Mouse (Mus musculus) ovary, postnatal 36 days (tissue): ENCODE measurements around the gene Sdr9c7.
"Not testable (repeated sequence)": the region's sequence is repeated elsewhere in the genome, so short reads cannot be mapped to it uniquely, and the experiment has no call there.

Experiments
- DNase-seq: peaks from one replicate; pipeline ENCODE4 v3.0.0; 2022; ENCODE audit warnings: low spot score, mixed read lengths

The Sdr9c7 gene

DNA sequence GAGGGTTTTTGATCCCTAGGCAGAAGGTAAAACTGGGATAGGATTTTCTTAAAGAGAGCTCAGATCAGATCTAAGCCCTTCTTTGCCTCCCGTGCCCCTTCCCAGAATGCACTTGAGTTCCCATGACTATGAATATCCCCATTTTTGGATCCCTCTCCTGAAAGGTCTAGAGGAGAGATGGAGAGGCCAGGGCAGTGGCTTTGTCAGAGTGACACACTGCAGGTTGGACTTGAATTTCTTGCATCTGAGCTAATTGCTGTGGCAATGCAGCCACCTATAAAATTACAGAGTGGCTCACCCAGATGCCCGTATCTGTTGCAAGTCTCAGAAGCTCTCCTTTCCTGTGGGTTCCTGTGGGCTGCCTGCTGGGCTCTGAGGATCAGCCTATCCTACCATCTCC is at the start of gene Sdr9c7:
Sdr9c7 (plus strand) TSS at position 301 of the 400 bp plus-strand sequence.
- DNase-seq, result no peak

GRCm38 (mm10) chr10:127849628-127850027 is 48.7 kb upstream of the Sdr9c7 start, which contains the start of gene Rdh19:
Rdh19 (plus strand) TSS chr10:127849928.
- no peak for DNase-seq

DNA sequence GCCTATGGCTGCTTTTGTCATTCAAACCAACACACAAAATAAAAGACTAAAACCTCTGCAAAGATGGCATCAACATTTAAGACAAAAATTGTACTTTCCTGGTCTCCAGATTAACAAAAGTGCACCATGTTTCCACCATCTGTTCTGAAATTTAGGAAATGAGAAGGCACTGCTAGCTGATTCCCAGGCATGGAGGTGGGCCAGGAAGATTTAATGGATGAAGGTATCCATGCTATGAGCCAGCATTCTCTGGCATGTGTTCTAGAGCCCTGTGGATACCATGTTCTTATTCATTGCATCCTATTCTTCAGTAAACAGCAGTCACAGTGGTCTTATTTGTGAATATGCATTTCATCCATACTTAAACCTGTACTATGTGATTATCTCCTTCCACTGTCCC is 41.9 kb upstream of the Sdr9c7 start:
- no peak for DNase-seq

DNA sequence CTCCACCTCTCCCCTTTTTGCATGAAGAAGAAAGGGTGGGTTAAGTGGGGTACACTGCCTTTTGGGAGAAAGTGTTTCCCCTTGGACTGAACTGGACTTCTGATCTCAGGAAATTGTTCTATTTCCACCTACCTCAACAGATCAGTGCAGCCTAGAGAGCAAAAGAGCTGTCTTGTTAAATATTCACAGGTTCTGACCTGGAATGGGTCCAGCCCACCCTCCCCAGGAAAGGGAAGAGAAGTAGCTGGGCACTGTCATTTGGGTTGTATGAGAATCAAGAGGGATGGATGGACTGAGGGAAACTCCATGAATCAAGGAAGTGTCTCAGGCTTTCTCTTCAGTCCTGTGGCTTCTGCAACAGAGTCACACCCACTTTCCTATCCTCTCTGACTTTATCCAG is 33.4 kb upstream of the Sdr9c7 start:
- DNase-seq, result no peak

DNA sequence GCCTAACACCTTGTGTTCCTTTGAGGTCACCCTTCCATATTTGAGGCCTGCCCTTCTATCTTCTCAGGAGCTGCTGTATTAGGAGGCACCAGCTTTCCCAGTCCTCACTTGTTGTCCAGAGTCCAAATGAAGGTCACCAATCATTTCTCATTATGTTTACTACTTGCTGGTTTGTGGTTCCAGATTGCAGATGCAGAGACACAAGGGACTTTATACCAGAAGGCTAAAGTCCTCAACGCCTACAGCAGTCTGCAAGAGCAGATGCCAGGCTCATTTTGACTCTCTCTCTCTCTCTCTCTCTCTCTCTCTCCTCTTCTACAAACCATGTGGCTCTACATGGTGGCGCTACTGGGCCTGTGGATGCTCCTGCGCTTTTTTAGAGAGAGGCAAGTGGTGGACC is 32.1 kb upstream of the Sdr9c7 start, which contains the start of gene Rdh16f2:
Rdh16f2 (plus strand) TSS at position 243 of the 400 bp plus-strand sequence.
- DNase-seq, result no peak

DNA sequence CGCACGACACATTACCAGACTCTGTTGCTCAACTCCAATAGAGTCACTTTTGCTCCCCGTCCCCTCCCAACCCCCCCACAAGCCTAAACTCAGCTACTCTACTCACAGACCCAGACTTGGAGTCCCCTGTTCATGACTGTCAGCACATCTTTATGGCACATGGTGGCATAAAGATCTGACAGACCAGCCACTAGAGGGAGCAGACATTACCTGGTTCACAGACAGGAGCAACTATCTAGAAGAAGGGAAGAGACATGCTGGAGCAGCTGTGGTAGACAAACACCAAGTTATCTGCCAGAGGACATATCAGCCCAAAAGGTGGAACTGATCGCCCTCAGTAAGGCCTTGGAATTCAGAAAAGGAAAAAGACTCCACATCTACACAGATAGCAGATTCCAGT is 25.8 kb upstream of the Sdr9c7 start:
- no peak for DNase-seq

DNA sequence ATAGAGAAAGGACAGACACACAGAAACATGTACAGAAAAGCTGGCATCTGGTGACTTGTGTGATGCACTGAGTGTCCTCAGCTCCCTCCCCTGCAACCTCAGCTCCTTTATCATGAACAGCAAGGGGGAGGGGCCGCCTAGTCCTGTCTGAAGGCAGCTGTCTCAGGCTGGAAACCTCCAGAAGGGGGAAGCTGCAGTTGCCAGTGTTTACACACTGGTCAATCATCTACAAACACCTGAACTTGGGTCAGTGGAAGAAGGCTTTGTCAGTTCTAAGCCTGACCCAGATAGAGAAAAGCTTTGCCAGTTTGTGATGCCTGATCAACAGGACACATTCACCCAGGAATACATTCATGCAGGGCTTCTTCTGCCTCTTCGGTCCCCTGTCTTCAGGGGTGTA is 20.6 kb upstream of the Sdr9c7 start:
- DNase-seq, result no peak

- no peak for DNase-seq
These were observed 19.9 kb upstream of the Sdr9c7 start for GRCm38 (mm10) chr10:127878262-127879057.

GRCm38 (mm10) chr10:127879155-127879688 is 19.1 kb upstream of the Sdr9c7 start:
- DNase-seq, result no peak

GRCm38 (mm10) chr10:127881041-127881440 is 17.3 kb upstream of the Sdr9c7 start:
- DNase-seq, result no peak

DNA sequence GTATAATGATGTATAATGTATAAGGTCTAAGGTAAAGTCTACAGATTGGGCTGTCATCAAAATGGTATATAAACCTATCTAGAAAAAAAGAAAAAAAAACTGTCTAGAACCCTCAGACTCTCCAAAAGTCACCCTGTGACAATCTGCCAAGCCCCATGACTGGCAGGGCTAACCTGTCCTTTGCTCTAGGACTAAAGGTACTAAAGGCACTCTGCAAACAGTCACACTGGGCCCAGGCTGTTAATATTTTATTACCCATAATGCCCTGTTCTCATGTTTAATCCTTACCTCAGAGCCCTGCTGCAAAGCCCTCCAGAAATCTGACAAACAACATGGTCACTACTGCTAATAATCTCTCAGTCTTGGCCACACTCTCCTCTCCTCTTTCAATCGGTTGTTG is 11.8 kb upstream of the Sdr9c7 start:
- DNase-seq, result no peak

GRCm38 (mm10) chr10:127886971-127887370 is 11.3 kb upstream of the Sdr9c7 start:
- DNase-seq, result no peak

DNA sequence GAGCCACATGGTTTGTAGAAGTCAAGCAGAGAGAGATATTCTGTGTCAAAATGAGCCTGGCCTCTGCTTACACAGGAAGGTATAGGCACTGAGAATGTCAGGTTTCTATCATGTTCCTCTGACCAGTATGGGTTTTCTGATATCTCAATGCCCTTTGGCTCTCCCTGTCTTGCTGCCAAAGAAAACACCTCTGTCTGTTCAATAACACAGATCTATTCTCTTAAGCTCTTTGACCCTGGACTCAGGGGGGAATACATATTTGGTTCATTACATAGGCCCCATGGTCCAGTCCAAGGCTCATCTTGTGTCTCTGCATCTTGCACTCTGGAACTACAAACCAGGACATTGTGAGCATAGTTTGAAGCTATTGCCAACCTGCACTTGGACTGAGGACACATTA is 9.7 kb upstream of the Sdr9c7 start, which contains the start of gene Rdh7:
Rdh7 (minus strand) TSS at position 213 of the 400 bp plus-strand sequence.
- DNase-seq, result no peak

DNA sequence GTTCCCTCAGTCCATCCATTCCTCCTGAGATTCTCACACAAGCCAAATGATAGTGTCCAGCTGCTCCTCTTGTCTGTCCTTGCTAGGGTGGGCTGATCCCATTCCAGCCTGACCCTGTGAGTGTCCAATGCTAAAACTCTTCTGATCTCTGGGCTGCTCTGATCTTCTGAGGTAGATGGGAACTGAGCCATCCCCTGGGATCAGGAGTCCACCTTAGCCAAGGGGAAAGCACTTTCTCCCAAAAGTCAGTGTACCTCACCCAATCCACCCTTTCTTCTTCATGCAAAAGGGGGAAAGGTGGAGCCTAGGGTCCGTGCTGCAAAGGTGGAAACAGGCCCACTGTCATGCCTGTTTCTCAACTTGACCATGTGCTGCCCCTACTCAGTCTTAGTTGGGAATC is 6.8 kb upstream of the Sdr9c7 start:
- DNase-seq, result no peak

DNA sequence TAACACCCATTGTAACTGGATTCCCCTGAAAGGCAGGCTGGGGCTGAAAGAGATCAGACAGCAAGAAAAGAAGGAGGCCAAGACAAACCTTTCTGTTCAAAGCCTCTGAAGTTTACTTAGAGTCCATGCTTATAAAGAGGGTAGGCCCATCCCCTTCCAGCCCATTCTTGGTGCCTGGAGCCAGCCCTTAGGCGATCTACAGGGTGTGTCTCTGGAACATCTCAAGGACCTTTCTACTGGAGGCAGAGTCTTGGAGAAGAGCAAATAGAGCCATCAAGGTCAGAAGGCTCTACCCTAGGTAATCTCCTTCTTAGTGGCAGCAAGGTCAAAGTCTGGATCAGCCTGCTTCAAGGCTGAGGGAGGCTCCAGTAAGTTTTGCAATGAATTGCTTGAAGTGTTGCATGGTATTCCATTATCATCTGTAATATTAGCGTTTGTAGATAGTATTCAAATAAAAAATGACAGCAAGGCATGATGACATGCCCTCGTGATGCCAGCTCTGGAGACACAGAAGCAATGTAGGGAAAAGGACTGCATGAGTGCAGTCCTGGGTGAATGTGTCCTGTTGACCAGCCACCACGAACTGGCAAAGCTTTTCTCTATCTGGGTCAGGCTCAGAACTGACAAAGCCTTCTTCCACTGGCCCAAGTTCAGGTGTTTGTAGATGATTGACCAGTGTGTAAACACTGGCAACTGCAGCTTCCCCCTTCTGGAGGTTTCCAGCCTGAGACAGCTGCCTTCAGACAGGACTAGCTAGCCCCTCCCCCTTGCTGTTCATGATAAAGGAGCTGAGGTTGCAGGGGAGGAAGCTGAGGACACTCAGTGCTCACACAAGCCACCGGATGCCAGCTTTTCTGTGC is 4.9 kb upstream of the Sdr9c7 start:
- DNase-seq, result not testable (repeated sequence)

DNA sequence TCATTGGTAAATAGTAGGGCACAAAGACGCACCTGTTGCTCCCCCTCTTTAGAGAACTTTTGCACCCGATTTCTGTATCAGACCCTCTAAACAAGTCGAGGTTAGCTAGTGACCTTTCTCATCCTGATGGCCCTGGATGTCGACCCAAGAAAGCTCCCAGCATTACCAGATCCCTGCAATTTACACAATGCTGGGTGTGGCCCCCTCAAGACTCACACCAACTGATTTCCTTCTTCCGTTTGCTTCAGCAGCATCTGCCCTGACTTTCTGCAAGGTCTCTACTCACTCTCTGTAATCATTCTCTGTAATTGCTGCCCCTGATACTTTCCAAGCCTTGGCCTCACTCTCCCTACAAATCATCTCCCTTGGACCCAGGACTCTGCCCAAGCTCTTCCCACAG is 1.6 kb upstream of the Sdr9c7 start:
- no peak for DNase-seq

DNA sequence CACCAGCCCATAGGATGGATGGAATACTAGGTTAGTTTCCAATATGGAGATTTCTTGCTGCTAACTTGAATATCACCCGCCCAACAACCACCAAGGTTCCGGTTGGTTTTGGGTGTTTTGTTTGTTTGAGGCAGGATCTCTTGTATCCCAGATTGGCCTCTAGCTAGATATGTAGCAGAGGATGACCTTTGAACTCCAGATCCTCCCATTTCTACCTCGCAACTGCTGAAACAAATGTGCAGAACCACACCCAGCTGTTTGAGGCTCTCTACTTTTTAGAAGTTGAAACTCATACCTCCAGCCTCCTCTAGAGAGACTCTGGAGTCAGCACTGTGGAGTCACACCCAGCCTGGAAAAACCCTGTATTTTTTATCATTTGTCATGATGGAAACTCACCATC is 812 bp upstream of the Sdr9c7 start:
- DNase-seq, result no peak

GRCm38 (mm10) chr10:127899783-127900182 is 1.5 kb downstream of the Sdr9c7 start:
- no peak for DNase-seq

GRCm38 (mm10) chr10:127901751-127902150 is 3.4 kb downstream of the Sdr9c7 start:
- no peak for DNase-seq

- DNase-seq, result no peak
These were observed 4.8 kb downstream of the Sdr9c7 start for GRCm38 (mm10) chr10:127903116-127903515.

DNA sequence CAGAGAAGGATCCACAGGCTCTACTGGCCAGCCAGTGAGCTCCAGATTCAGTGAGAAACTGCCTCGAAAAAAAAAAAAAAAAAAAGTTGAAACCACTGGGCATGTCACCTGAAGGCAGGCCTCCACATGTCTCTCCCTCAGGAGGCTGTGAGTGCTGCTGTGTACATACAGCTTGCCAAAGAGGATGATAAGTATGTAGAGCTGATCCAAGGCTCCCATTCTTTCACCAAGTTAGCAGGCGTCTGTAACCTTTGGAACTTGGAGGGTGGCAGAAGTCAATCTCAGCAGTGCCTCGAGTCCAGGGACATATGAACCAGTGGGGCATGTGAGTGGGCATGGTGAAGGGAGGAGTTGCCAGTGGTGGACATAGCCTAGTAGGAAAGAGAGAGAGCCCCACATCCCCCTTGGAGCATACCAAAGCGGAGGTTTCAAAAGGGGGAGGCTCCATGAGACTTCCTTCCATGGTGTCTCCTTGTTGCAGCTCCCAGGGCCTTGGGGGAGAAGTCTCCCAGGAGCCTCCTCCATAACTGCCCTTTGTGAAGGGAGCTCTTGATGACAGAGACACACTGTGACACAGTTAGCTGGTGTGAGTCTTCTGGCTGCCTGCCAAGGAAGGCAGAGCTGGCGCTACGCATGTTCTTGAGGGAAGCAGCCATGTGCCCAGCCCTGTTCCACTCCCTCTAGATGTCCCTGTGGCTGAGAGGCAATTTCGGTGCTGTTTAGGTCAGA is 6.6 kb downstream of the Sdr9c7 start:
- peak; percentile 36 for DNase-seq

- no peak for DNase-seq
These were observed 7.8 kb downstream of the Sdr9c7 start for GRCm38 (mm10) chr10:127906138-127906537.
